Mouse (Mus musculus) brown adipose tissue, adult 24 weeks (tissue): Measurements from ENCODE around the gene Gdf11. TPM values are rescaled to one million over a fixed set of nuclear protein-coding genes. Genes with fewer than 3 reads are reported as not detected.

Experiments
- H3K27ac ChIP-seq: fragments of 200-500 bp; replicated peaks from 2 replicates; pipeline ENCODE4 v1.5.1; 2012; ENCODE audit warnings: low read depth, mild to moderate bottlenecking, low read length
- H3K4me1 ChIP-seq: fragments of 200-500 bp; 2 replicates; pipeline ENCODE4 v1.6.1; 2012; ENCODE audit warnings: low read length, mixed read lengths; ENCODE audit not compliant: control insufficient read depth, insufficient read depth, insufficient read length
- H3K4me3 ChIP-seq: fragments of 200-500 bp; 2 replicates; pipeline ENCODE4 v1.5.1; 2012; ENCODE audit warnings: low read depth, mild to moderate bottlenecking, low read length, moderate library complexity; ENCODE audit not compliant: insufficient read depth
- polyA plus RNA-seq: library from polyadenylated mRNA; stranded (reverse); fragments of >200 nt; gene quantifications from 2 replicates; pipeline ENCODE4 v1.2.4, GENCODE M21; 2012; ENCODE audit not compliant: missing spikeins, insufficient read depth, insufficient read length

The Gdf11 gene
- polyA plus RNA-seq, 1 experiment: 1.3 TPM

- no peak overlapping the region for H3K4me3 ChIP-seq
- H3K27ac ChIP-seq: no peak overlapping the region
- no peaks in the 10 kb centered on the region for H3K4me1 ChIP-seq
Measured at GRCm38 (mm10) chr10:128840612-128841011, 50.9 kb downstream of the Gdf11 start.

GRCm38 (mm10) chr10:128839434-128839833 lies 52.1 kb downstream of the Gdf11 start:
- no peak overlapping the region for H3K27ac ChIP-seq
- H3K4me1 ChIP-seq: no peaks in the 10 kb centered on the region
- no peak overlapping the region for H3K4me3 ChIP-seq

- H3K4me3 ChIP-seq: no peak overlapping the region
- H3K27ac ChIP-seq: no peak overlapping the region
Measured at GRCm38 (mm10) chr10:128837400-128837799, 54.1 kb downstream of the Gdf11 start.

More at GRCm38 (mm10) chr10:128837400-128837799, 54.1 kb downstream of the Gdf11 start:
- H3K4me1 ChIP-seq: no peaks in the 10 kb centered on the region

Other genes with a start within 250 kb of the Gdf11 start
- gene Ikzf4, start 245.7 kb downstream of the Gdf11 start, polyA plus RNA-seq: 0.32 and 0.58 TPM in 2 replicates
- gene Suox, start 217.6 kb downstream of the Gdf11 start, polyA plus RNA-seq: 24.4 and 34.2 TPM in 2 replicates
- gene Rab5b, start 195.5 kb downstream of the Gdf11 start, polyA plus RNA-seq: 87.6 and 108 TPM in 2 replicates
- gene Pmel, start 187.5 kb downstream of the Gdf11 start, polyA plus RNA-seq: not detected in 2 replicates
- 8.6 and 11.1 TPM in 2 replicates for gene Cdk2, start 186.7 kb downstream of the Gdf11 start, polyA plus RNA-seq
- 4.6 and 6.0 TPM in 2 replicates for gene Dgka, start 146.9 kb downstream of the Gdf11 start, polyA plus RNA-seq
- gene Pym1, start 143.8 kb downstream of the Gdf11 start, polyA plus RNA-seq: 12.5 and 19.5 TPM in 2 replicates
- 34.9 and 38.0 TPM in 2 replicates for gene Mmp19, start 100.8 kb downstream of the Gdf11 start, polyA plus RNA-seq
- gene Dnajc14, start 87.7 kb downstream of the Gdf11 start, polyA plus RNA-seq: 29.6 and 38.8 TPM in 2 replicates
- 3.5 and 5.2 TPM in 2 replicates for gene Tmem198b, start 87.3 kb downstream of the Gdf11 start, polyA plus RNA-seq
- gene Sarnp, start 74.4 kb downstream of the Gdf11 start, polyA plus RNA-seq: 66.7 and 88.6 TPM in 2 replicates
- gene Ormdl2, start 70.1 kb downstream of the Gdf11 start, polyA plus RNA-seq: 36.4 and 37.7 TPM in 2 replicates
- gene Cd63, start 9.3 kb upstream of the Gdf11 start, polyA plus RNA-seq: 59.5 and 73.6 TPM in 2 replicates
- 10.9 and 11.5 TPM in 2 replicates for gene Rdh5, start 31.2 kb upstream of the Gdf11 start, polyA plus RNA-seq
- 297 and 417 TPM in 2 replicates for gene Bloc1s1, start 32.3 kb upstream of the Gdf11 start, polyA plus RNA-seq
- gene Itga7, start 42.1 kb upstream of the Gdf11 start, polyA plus RNA-seq: 23.2 and 28.5 TPM in 2 replicates
- gene Mettl7b, start 69.3 kb upstream of the Gdf11 start, polyA plus RNA-seq: not detected in 2 replicates
- not detected in 2 replicates for gene Olfr9, start 97.7 kb upstream of the Gdf11 start, polyA plus RNA-seq
- not detected in 2 replicates for gene Olfr763, start 119.1 kb upstream of the Gdf11 start, polyA plus RNA-seq
- gene Olfr764-ps1, start 148.2 kb upstream of the Gdf11 start, polyA plus RNA-seq: not detected in 2 replicates
- not detected in 2 replicates for gene Olfr765, start 158.3 kb upstream of the Gdf11 start, polyA plus RNA-seq
- not detected in 2 replicates for gene Olfr766-ps1, start 177.3 kb upstream of the Gdf11 start, polyA plus RNA-seq
- gene Olfr767, start 191.2 kb upstream of the Gdf11 start, polyA plus RNA-seq: not detected in 2 replicates
- not detected in 2 replicates for gene Olfr768, start 207.7 kb upstream of the Gdf11 start, polyA plus RNA-seq
- gene Olfr769, start 226.1 kb upstream of the Gdf11 start, polyA plus RNA-seq: not detected in 2 replicates
- gene Olfr770, start 247.3 kb upstream of the Gdf11 start, polyA plus RNA-seq: not detected in 2 replicates